ENCODE assay signal across 11 mouse cellular contexts in genomic region chr13:71631447-71631846, GRCm38 (mm10).
"Had no signal": no experiment of that assay in that cellular context is flagged by ENCODE, and none has a peak within 500 bp of the region (broad histone marks: within the 10 kb centered on the region; RNA-seq: fewer than 3 reads in every experiment).

No protein-coding gene starts in this region.

- DNase-seq: kidney, adult 8-10 months; kidney, postnatal 4 days; liver; liver, embryonic 13.5 days; liver, postnatal 0 days; lung, postnatal 36 days; right cerebral cortex, adult 18-20 months; right cerebral cortex, postnatal 25 days had no signal

- H3K9me3 ChIP-seq: limb, embryonic 12.5 days; liver, embryonic 13.5 days; midbrain, embryonic 15.5 days had no signal

- H3K27ac ChIP-seq: limb, embryonic 12.5 days; liver, embryonic 13.5 days; midbrain, embryonic 15.5 days had no signal

- H3K9ac ChIP-seq: limb, embryonic 12.5 days; liver, embryonic 13.5 days; liver, postnatal 0 days; midbrain, embryonic 15.5 days had no signal

- H3K4me1 ChIP-seq: liver, embryonic 13.5 days; midbrain, embryonic 15.5 days had no signal

- H3K4me3 ChIP-seq: limb, embryonic 12.5 days; liver, embryonic 13.5 days; midbrain, embryonic 15.5 days had no signal

- ATAC-seq: intestine, postnatal 0 days; liver, postnatal 0 days; midbrain, embryonic 15.5 days had no signal

- H3K27me3 ChIP-seq: liver, embryonic 13.5 days; midbrain, embryonic 15.5 days had no signal

- H3K4me2 ChIP-seq: limb, embryonic 12.5 days; liver, embryonic 13.5 days; midbrain, embryonic 15.5 days had no signal

- H3K36me3 ChIP-seq: limb, embryonic 12.5 days; liver, embryonic 13.5 days; midbrain, embryonic 15.5 days had no signal
